Mouse (Mus musculus): Measurements from ENCODE around the gene Rpap1. TPM values are rescaled to one million over a fixed set of nuclear protein-coding genes. Genes with fewer than 3 reads are reported as not detected.

Gene Rpap1
- polyA plus RNA-seq (2015; fragmentation: Nextera tagmentation; extraction: Ambion mirVana): 32.1 and 35.9 TPM in 2 replicates

GRCm38 (mm10) chr2:119787206-119787883 lies at the start of gene Rpap1:
Rpap1 (minus strand) TSS chr2:119787537.
- Histone ChIP-seq H3K4me1 (ENCODE audit: insufficient read depth, low read length) (peaks cover 9% of the 10 kb centered on the region; the same call in 1 of the 2 replicates), H3K9ac (replicated peaks; ENCODE audit: low read length) (peak within 1 kb of the TSS; percentile 66), H3K4me2 (replicated peaks; ENCODE audit: low read depth, low read length) (peak within 1 kb of the TSS; percentile 87), H3K27me3 (ENCODE audit: insufficient read depth, low read length) (no peaks in the 10 kb centered on the region), H3K27ac (ENCODE audit: low read length) (peak within 1 kb of the TSS; percentile 82), H3K36me3 (ENCODE audit: insufficient read depth, low read length) (peaks cover 6% of the 10 kb centered on the region), H3K9me3 (ENCODE audit: low read length) (no peaks in the 10 kb centered on the region), H3K4me3 (ENCODE audit: low read length) (peak within 1 kb of the TSS; percentile 53)
- peak; percentile 96 for ATAC-seq (ENCODE audit: low FRiP score, low TSS enrichment)
- WGBS: under 1% methylated on average over 44 of the region's 44 CpGs

GRCm38 (mm10) chr2:119834231-119834630 lies 46.9 kb upstream of the Rpap1 start:
- Histone ChIP-seq H3K27me3 (ENCODE audit: insufficient read depth, low read length) (no peaks in the 10 kb centered on the region), H3K4me1 (ENCODE audit: insufficient read depth, low read length) (no peaks in the 10 kb centered on the region), H3K9me3 (ENCODE audit: low read length) (no peaks in the 10 kb centered on the region), H3K4me2 (replicated peaks; ENCODE audit: low read depth, low read length) (no peak overlapping the region), H3K9ac (replicated peaks; ENCODE audit: low read length) (no peak overlapping the region), H3K4me3 (ENCODE audit: low read length) (no peak overlapping the region), H3K36me3 (ENCODE audit: insufficient read depth, low read length) (no peaks in the 10 kb centered on the region), H3K27ac (ENCODE audit: low read length) (no peak overlapping the region)
- WGBS: 83% methylated on average over 4 of the region's 4 CpGs
- ATAC-seq (ENCODE audit: low FRiP score, low TSS enrichment): no peak

- Histone ChIP-seq H3K27ac (ENCODE audit: low read length) (no peak overlapping the region), H3K4me2 (replicated peaks; ENCODE audit: low read depth, low read length) (no peak overlapping the region), H3K9ac (replicated peaks; ENCODE audit: low read length) (no peak overlapping the region), H3K4me1 (ENCODE audit: insufficient read depth, low read length) (no peaks in the 10 kb centered on the region), H3K9me3 (ENCODE audit: low read length) (no peaks in the 10 kb centered on the region), H3K27me3 (ENCODE audit: insufficient read depth, low read length) (no peaks in the 10 kb centered on the region), H3K4me3 (ENCODE audit: low read length) (no peak overlapping the region), H3K36me3 (ENCODE audit: insufficient read depth, low read length) (no peaks in the 10 kb centered on the region)
- no peak for ATAC-seq (ENCODE audit: low FRiP score, low TSS enrichment)
- WGBS: 77% methylated on average over 2 of the region's 2 CpGs
Observed at GRCm38 (mm10) chr2:119830579-119830978, 43.2 kb upstream of the Rpap1 start.

GRCm38 (mm10) chr2:119821136-119821535 lies 33.8 kb upstream of the Rpap1 start:
- no peak overlapping the region for H3K27ac ChIP-seq (ENCODE audit: low read length)
- 81% methylated on average over 9 of the region's 9 CpGs for WGBS
- no peak overlapping the region for H3K4me3 ChIP-seq (ENCODE audit: low read length)
- H3K36me3 ChIP-seq (ENCODE audit: insufficient read depth, low read length): no peaks in the 10 kb centered on the region
- no peaks in the 10 kb centered on the region for H3K4me1 ChIP-seq (ENCODE audit: insufficient read depth, low read length)
- no peak overlapping the region for H3K9ac ChIP-seq (replicated peaks; ENCODE audit: low read length)
- ATAC-seq (ENCODE audit: low FRiP score, low TSS enrichment): no peak
- no peak overlapping the region for H3K4me2 ChIP-seq (replicated peaks; ENCODE audit: low read depth, low read length)
- H3K9me3 ChIP-seq (ENCODE audit: low read length): no peaks in the 10 kb centered on the region
- no peaks in the 10 kb centered on the region for H3K27me3 ChIP-seq (ENCODE audit: insufficient read depth, low read length)

GRCm38 (mm10) chr2:119818668-119819272 lies 31.4 kb upstream of the Rpap1 start:
- Histone ChIP-seq H3K27me3 (ENCODE audit: insufficient read depth, low read length) (no peaks in the 10 kb centered on the region), H3K27ac (ENCODE audit: low read length) (peak overlapping the region; percentile 27; the same call in 1 of the 2 replicates), H3K36me3 (ENCODE audit: insufficient read depth, low read length) (no peaks in the 10 kb centered on the region), H3K9me3 (ENCODE audit: low read length) (no peaks in the 10 kb centered on the region), H3K4me1 (ENCODE audit: insufficient read depth, low read length) (no peaks in the 10 kb centered on the region), H3K4me2 (replicated peaks; ENCODE audit: low read depth, low read length) (no peak overlapping the region), H3K4me3 (ENCODE audit: low read length) (no peak overlapping the region), H3K9ac (replicated peaks; ENCODE audit: low read length) (no peak overlapping the region)
- 28% methylated on average over 9 of the region's 9 CpGs for WGBS
- no peak for ATAC-seq (ENCODE audit: low FRiP score, low TSS enrichment)

GRCm38 (mm10) chr2:119817047-119817446 lies 29.7 kb upstream of the Rpap1 start:
- Histone ChIP-seq H3K9ac (replicated peaks; ENCODE audit: low read length) (no peak overlapping the region), H3K36me3 (ENCODE audit: insufficient read depth, low read length) (no peaks in the 10 kb centered on the region), H3K27ac (ENCODE audit: low read length) (no peak overlapping the region), H3K9me3 (ENCODE audit: low read length) (no peaks in the 10 kb centered on the region), H3K4me1 (ENCODE audit: insufficient read depth, low read length) (no peaks in the 10 kb centered on the region), H3K4me3 (ENCODE audit: low read length) (no peak overlapping the region), H3K27me3 (ENCODE audit: insufficient read depth, low read length) (no peaks in the 10 kb centered on the region), H3K4me2 (replicated peaks; ENCODE audit: low read depth, low read length) (no peak overlapping the region)
- 89% methylated on average over 5 of the region's 5 CpGs for WGBS
- ATAC-seq (ENCODE audit: low FRiP score, low TSS enrichment): no peak

GRCm38 (mm10) chr2:119816611-119817010 lies 29.3 kb upstream of the Rpap1 start:
- Histone ChIP-seq H3K4me3 (ENCODE audit: low read length) (no peak overlapping the region), H3K36me3 (ENCODE audit: insufficient read depth, low read length) (0 out of 2 replicates have a peak, but pooled peaks cover 3% of the 10 kb centered on the region), H3K9ac (replicated peaks; ENCODE audit: low read length) (no peak overlapping the region), H3K27ac (ENCODE audit: low read length) (no peak overlapping the region), H3K27me3 (ENCODE audit: insufficient read depth, low read length) (no peaks in the 10 kb centered on the region), H3K4me1 (ENCODE audit: insufficient read depth, low read length) (no peaks in the 10 kb centered on the region), H3K4me2 (replicated peaks; ENCODE audit: low read depth, low read length) (no peak overlapping the region), H3K9me3 (ENCODE audit: low read length) (no peaks in the 10 kb centered on the region)
- 92% methylated on average over 13 of the region's 13 CpGs for WGBS
- ATAC-seq (ENCODE audit: low FRiP score, low TSS enrichment): no peak

GRCm38 (mm10) chr2:119814376-119814933 lies 27.1 kb upstream of the Rpap1 start:
- Histone ChIP-seq H3K27me3 (ENCODE audit: insufficient read depth, low read length) (no peaks in the 10 kb centered on the region), H3K4me2 (replicated peaks; ENCODE audit: low read depth, low read length) (no peak overlapping the region), H3K9ac (replicated peaks; ENCODE audit: low read length) (no peak overlapping the region), H3K4me1 (ENCODE audit: insufficient read depth, low read length) (no peaks in the 10 kb centered on the region), H3K9me3 (ENCODE audit: low read length) (no peaks in the 10 kb centered on the region), H3K4me3 (ENCODE audit: low read length) (no peak overlapping the region), H3K27ac (ENCODE audit: low read length) (no peak overlapping the region), H3K36me3 (ENCODE audit: insufficient read depth, low read length) (0 out of 2 replicates have a peak, but pooled peaks cover 6% of the 10 kb centered on the region)
- 43% methylated on average over 7 of the region's 7 CpGs for WGBS
- no peak for ATAC-seq (ENCODE audit: low FRiP score, low TSS enrichment)

GRCm38 (mm10) chr2:119811490-119812146 lies 24.3 kb upstream of the Rpap1 start:
- whole genome bisulfite sequencing: 88% methylated on average over 14 of the region's 14 CpGs
- Histone ChIP-seq H3K36me3 (ENCODE audit: insufficient read depth, low read length) (0 out of 2 replicates have a peak, but pooled peaks cover 8% of the 10 kb centered on the region), H3K4me2 (replicated peaks; ENCODE audit: low read depth, low read length) (no peak overlapping the region), H3K4me1 (ENCODE audit: insufficient read depth, low read length) (no peaks in the 10 kb centered on the region), H3K4me3 (ENCODE audit: low read length) (no peak overlapping the region), H3K9me3 (ENCODE audit: low read length) (no peaks in the 10 kb centered on the region), H3K27me3 (ENCODE audit: insufficient read depth, low read length) (no peaks in the 10 kb centered on the region), H3K27ac (ENCODE audit: low read length) (no peak overlapping the region), H3K9ac (replicated peaks; ENCODE audit: low read length) (no peak overlapping the region)
- ATAC-seq (ENCODE audit: low FRiP score, low TSS enrichment): no peak
